Mouse (Mus musculus) MEL (cell line): ENCODE measurements around the gene Gramd2. TPM values are rescaled to one million over a fixed set of nuclear protein-coding genes. Genes with fewer than 3 reads are reported as not detected.
A peak's percentile ranks its signal among the peaks of the same experiment; 100 is the strongest.

ENCODE experiments used
- DNase-seq: peaks from one replicate; pipeline ENCODE4 v3.0.0; 2011; ENCODE audit warnings: low read depth, low spot score
- H3K27ac ChIP-seq: 2 replicates; pipeline ENCODE4 v1.5.1; 2012; ENCODE audit warnings: low read depth, mild to moderate bottlenecking, control low read depth, low read length, moderate library complexity; ENCODE audit not compliant: control insufficient read depth
- H3K27me3 ChIP-seq, 2 experiments: fragments of 150-350 bp in 1 of 2; sonication (generic) in 1 of 2; 2 replicates each; pipeline ENCODE4 v1.6.1; 2012; ENCODE audit warnings: low read length in 2 of 2, mild to moderate bottlenecking in 2 of 2, improper control_type of control experiment in 1 of 2, moderate library complexity in 1 of 2; ENCODE audit not compliant: insufficient read depth in 2 of 2, control insufficient read depth in 1 of 2
- H3K36me3 ChIP-seq, 2 experiments: 2 replicates each; pipeline ENCODE4 v1.6.1; 2012 to 2014; ENCODE audit warnings: low read length in 2 of 2, improper control_type of control experiment in 1 of 2, inconsistent platforms in 1 of 2, mild to moderate bottlenecking in 1 of 2; ENCODE audit not compliant: insufficient read depth in 2 of 2, control insufficient read depth in 1 of 2
- H3K4me1 ChIP-seq, 2 experiments: fragments of 150-350 bp in 1 of 2; sonication (generic) in 1 of 2; 2 replicates each; pipeline ENCODE4 v1.6.1; 2012; ENCODE audit warnings: low read length in 2 of 2, improper control_type of control experiment in 1 of 2, mild to moderate bottlenecking in 1 of 2; ENCODE audit not compliant: insufficient read depth in 2 of 2, control insufficient read depth in 1 of 2
- H3K4me3 ChIP-seq, 2 experiments: fragments of 150-350 bp in 1 of 2; sonication (generic) in 1 of 2; 2 replicates each; pipeline ENCODE4 v1.5.1; 2012; ENCODE audit warnings: low read depth in 2 of 2, low read length in 2 of 2, mild to moderate bottlenecking in 2 of 2, moderate library complexity in 2 of 2, control low read depth in 1 of 2, improper control_type of control experiment in 1 of 2; ENCODE audit not compliant: control insufficient read depth in 1 of 2, insufficient read depth in 1 of 2
- H3K79me2 ChIP-seq: 2 replicates; pipeline ENCODE4 v1.6.1; 2012; ENCODE audit warnings: mild to moderate bottlenecking, low read length, moderate library complexity; ENCODE audit not compliant: control insufficient read depth, poor library complexity, insufficient read depth
- H3K9ac ChIP-seq: 2 replicates; pipeline ENCODE4 v1.6.1; 2012; ENCODE audit warnings: low read depth, mild to moderate bottlenecking, control low read depth, low read length, moderate library complexity; ENCODE audit not compliant: control insufficient read depth, poor library complexity, severe bottlenecking
- H3K9me3 ChIP-seq: fragments of 150-350 bp; sonication (generic); replicated peaks from 2 replicates; pipeline ENCODE4 v1.6.1; 2012; ENCODE audit warnings: mild to moderate bottlenecking, low read length, improper control_type of control experiment, moderate library complexity; ENCODE audit not compliant: insufficient read depth
- BHLHE40 ChIP-seq: IDR thresholded peaks from 2 replicates; pipeline ENCODE4 v1.6.1; 2012; ENCODE audit warnings: low read depth, mild to moderate bottlenecking, inconsistent platforms, low read length, improper control_type of control experiment, borderline replicate concordance
- CTCF ChIP-seq, 3 experiments: IDR thresholded peaks in 2 of 3; conservative IDR thresholded peaks in 1 of 3; 2 replicates each; pipeline ENCODE4 v1.5.1; 2011 to 2012; ENCODE audit warnings: low read length in 3 of 3, low read depth in 2 of 3, mild to moderate bottlenecking in 2 of 3, improper control_type of control experiment in 1 of 3, inconsistent platforms in 1 of 3, mixed read lengths in 1 of 3, moderate library complexity in 1 of 3; ENCODE audit not compliant: control insufficient read depth in 1 of 3, insufficient read depth in 1 of 3, poor library complexity in 1 of 3, severe bottlenecking in 1 of 3
- EP300 ChIP-seq, 2 experiments: IDR thresholded peaks; 2 replicates each; pipeline ENCODE4 v1.6.1; 2011; ENCODE audit warnings: improper control_type of control experiment in 2 of 2, low read length in 2 of 2, low read depth in 1 of 2, mild to moderate bottlenecking in 1 of 2
- ETS1 ChIP-seq: IDR thresholded peaks from 2 replicates; pipeline ENCODE4 v1.6.1; 2012; ENCODE audit warnings: low read depth, mild to moderate bottlenecking, inconsistent platforms, low read length, improper control_type of control experiment, moderate library complexity
- GATA1 ChIP-seq: IDR thresholded peaks from 2 replicates; pipeline ENCODE4 v1.6.1; 2011; ENCODE audit warnings: low read depth, low read length, improper control_type of control experiment
- MAFK ChIP-seq: IDR thresholded peaks from 2 replicates; pipeline ENCODE4 v1.6.1; 2011; ENCODE audit warnings: low read depth, mild to moderate bottlenecking, low read length, improper control_type of control experiment, borderline replicate concordance
- MAZ ChIP-seq: IDR thresholded peaks from 2 replicates; pipeline ENCODE4 v1.6.1; 2012; ENCODE audit warnings: low read depth, mild to moderate bottlenecking, inconsistent platforms, low read length, improper control_type of control experiment
- MYB ChIP-seq: IDR thresholded peaks from 2 replicates; pipeline ENCODE4 v1.6.1; 2011; ENCODE audit warnings: mild to moderate bottlenecking, low read depth, low read length, improper control_type of control experiment
- MYC ChIP-seq: IDR thresholded peaks from 2 replicates; pipeline ENCODE4 v1.6.1; 2011; ENCODE audit warnings: low read depth, mild to moderate bottlenecking, low read length, improper control_type of control experiment, moderate library complexity
- POLR2A ChIP-seq, 2 experiments: IDR thresholded peaks; 2 replicates each; pipeline ENCODE4 v1.6.1; 2011 to 2012; ENCODE audit warnings: low read length in 2 of 2, mild to moderate bottlenecking in 2 of 2, control low read depth in 1 of 2, improper control_type of control experiment in 1 of 2, low read depth in 1 of 2, moderate library complexity in 1 of 2; ENCODE audit not compliant: control insufficient read depth in 1 of 2, insufficient read depth in 1 of 2, poor library complexity in 1 of 2
- POLR2AphosphoS2 ChIP-seq: IDR thresholded peaks from 2 replicates; pipeline ENCODE4 v1.6.1; 2011; ENCODE audit warnings: low read length, improper control_type of control experiment
- RCOR1 ChIP-seq: IDR thresholded peaks from 2 replicates; pipeline ENCODE4 v1.6.1; 2012; ENCODE audit warnings: low read depth, mild to moderate bottlenecking, inconsistent platforms, low read length, improper control_type of control experiment
- SIN3A ChIP-seq: IDR thresholded peaks from 2 replicates; pipeline ENCODE4 v1.6.1; 2012; ENCODE audit warnings: low read length, improper control_type of control experiment, inconsistent platforms
- TAL1 ChIP-seq: IDR thresholded peaks from 2 replicates; pipeline ENCODE4 v1.6.1; 2012; ENCODE audit warnings: mild to moderate bottlenecking, inconsistent platforms, low read length, moderate library complexity, mixed read lengths
- TCF12 ChIP-seq: IDR thresholded peaks from 2 replicates; pipeline ENCODE4 v1.6.1; 2014; ENCODE audit warnings: low read depth, mild to moderate bottlenecking, inconsistent platforms, low read length, improper control_type of control experiment, moderate library complexity
- USF1 ChIP-seq: IDR thresholded peaks from 2 replicates; pipeline ENCODE4 v1.6.1; 2014; ENCODE audit warnings: low read depth, mild to moderate bottlenecking, inconsistent platforms, low read length, improper control_type of control experiment, moderate library complexity
- ZMIZ1 ChIP-seq: IDR thresholded peaks from 2 replicates; pipeline ENCODE4 v1.6.1; 2012; ENCODE audit warnings: low read depth, mild to moderate bottlenecking, inconsistent platforms, low read length, improper control_type of control experiment, moderate library complexity
- polyA plus RNA-seq, 2 experiments: library from polyadenylated mRNA; stranded (reverse) in 1 of 2; unstranded in 1 of 2; fragments of >175 nt in 1 of 2; fragments of >200 nt in 1 of 2; gene quantifications; 2 replicates each; pipeline versions ENCODE4 v1.2.1 to v1.2.4; 2012; ENCODE audit warnings: low replicate concordance in 2 of 2, low read depth in 1 of 2; ENCODE audit not compliant: insufficient read length in 2 of 2, insufficient read depth in 1 of 2, missing spikeins in 1 of 2
- total RNA-seq: library from RNA; depleted of rRNA; stranded (reverse); fragments of 300-350 nt; gene quantifications from 2 replicates; pipeline ENCODE4 v1.2.3, GENCODE M21; 2012; rRNA removed

The Gramd2 gene
- total RNA-seq (not detected in 2 replicates), polyA plus RNA-seq (under 1 TPM in 1 of 2 experiments, not detected in 1; 0.04 TPM)

DNA sequence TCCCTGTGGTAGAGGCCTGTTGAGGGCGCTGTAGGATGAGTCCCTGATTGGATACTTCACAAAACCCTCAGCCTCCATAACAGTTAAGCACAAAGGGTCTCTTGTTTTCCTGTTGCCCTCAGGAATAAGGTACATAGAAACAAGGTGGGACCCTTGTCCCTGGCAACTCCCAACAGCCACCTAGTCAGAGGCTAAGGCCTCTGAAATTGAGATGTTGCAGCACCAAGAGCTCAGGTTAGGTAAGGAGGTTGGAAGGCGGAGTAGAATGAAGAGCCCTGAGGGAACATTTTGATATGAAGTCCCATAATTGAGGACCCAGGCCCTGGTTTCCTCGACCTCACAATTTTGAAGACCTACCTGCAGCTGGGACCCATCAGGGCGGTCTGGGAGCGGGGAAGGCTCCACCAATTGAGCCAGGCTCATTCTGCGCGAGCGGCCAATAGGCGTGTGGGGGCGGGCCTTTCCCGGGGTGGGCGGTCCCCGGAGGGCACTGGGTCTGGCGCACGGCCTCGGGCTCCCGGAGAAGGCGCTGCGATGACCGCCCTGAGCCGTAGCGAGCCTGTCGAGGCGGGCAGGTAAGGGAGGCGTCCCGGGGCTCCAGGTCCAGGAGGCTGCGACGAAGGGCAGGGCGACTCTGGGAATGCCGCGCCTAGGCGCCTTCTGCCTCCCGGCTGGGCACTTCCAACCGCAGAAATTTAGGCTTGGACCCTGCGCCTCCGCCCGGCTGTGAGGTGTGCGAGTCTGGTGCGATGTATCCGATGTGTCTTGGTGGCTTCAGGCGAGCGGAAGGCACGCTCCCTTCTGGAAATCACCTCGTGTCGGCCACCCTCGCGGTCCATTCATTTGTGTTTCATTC, at the start of gene Gramd2:
Gramd2 (plus strand) TSS at position 467 of the 856 bp plus-strand sequence.
- no peaks in the 10 kb centered on the region for H3K4me1 ChIP-seq
- H3K4me3 ChIP-seq, result no peak within 1 kb of the TSS
- peaks cover 1 to 2% of the 10 kb centered on the region in 2 experiments; a peak in 2 of 4 replicates for H3K27me3 ChIP-seq
- TF ChIP-seq ZMIZ1 (peak; percentile 91), ETS1 (no peak), POLR2AphosphoS2 (peak; percentile 69), SIN3A (no peak; the same call in 1 of the 2 replicates), POLR2A (IDR thresholded peaks at IDR 0.05; ENCODE audit: control insufficient read depth in 1 of 2, insufficient read depth in 1 of 2, low read depth in 1 of 2, low read length in 2 of 2, poor library complexity in 1 of 2) (peak in 1 of 2 experiments; percentile 50; a peak in 1 of 4 replicates), CTCF (IDR thresholded peaks at IDR 0.05 in 2 of 3, conservative IDR thresholded peaks at IDR 0.05 in 1 of 3; ENCODE audit: control insufficient read depth in 1 of 3, insufficient read depth in 1 of 3, low read depth in 2 of 3, low read length in 3 of 3, poor library complexity in 1 of 3, severe bottlenecking in 1 of 3) (peak in 1 of 3 experiments; percentile 24; a peak in 1 of 6 replicates)
- DNase-seq, result peak; percentile 68
- no peaks in the 10 kb centered on the region for H3K79me2 ChIP-seq
- H3K36me3 ChIP-seq, result peaks cover 0 to 2% of the 10 kb centered on the region in 2 experiments; a peak in 1 of 4 replicates
- no peak within 1 kb of the TSS for H3K9ac ChIP-seq
- H3K9me3 ChIP-seq, result no peaks in the 10 kb centered on the region
- H3K27ac ChIP-seq, result no peak within 1 kb of the TSS

DNA sequence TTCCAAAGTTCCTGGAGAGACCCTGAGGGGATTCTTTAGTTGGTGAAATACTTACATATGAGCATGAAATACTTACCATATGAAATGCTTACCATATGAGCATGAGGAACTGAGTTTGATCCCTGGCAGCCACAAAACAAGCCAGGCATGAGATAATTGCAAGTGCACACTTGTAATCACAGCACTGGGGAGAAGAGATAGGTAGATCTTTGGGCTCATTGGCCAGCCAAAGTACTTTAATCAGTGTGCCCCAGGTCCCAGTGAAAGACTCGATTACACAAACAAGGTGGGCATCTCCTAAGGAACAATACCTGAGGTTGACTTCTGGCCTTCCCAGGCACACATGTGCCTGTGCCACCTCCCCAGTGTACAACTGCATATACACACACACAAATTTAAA, 41.6 kb upstream of the Gramd2 start:
- no peak for TF ChIP-seq MAZ
- no peak for TF ChIP-seq MYB
- TF ChIP-seq BHLHE40, result peak; percentile 91
- TF ChIP-seq SIN3A, result peak; percentile 61
- TF ChIP-seq GATA1, result peak; percentile 96
- peak; percentile 36; the same call in 1 of the 2 replicates for TF ChIP-seq MAFK
- TF ChIP-seq TAL1, result peak; percentile 84
- peak; percentile 91 to 93 for TF ChIP-seq EP300 (IDR thresholded peaks at IDR 0.05; ENCODE audit: low read depth in 1 of 2, low read length in 2 of 2)
- 0 out of 2 replicates have a peak, but pooled peaks have one; percentile 65 for TF ChIP-seq MYC
- TF ChIP-seq TCF12, result peak; percentile 95
- no peak for TF ChIP-seq USF1
- peak; percentile 81 for TF ChIP-seq ETS1
- TF ChIP-seq RCOR1, result peak; percentile 97
- Histone ChIP-seq H3K36me3 (peaks cover 13 to 25% of the 10 kb centered on the region in 2 experiments), H3K4me1 (peaks cover 11 to 13% of the 10 kb centered on the region in 2 experiments), H3K4me3 (no peak overlapping the region), H3K27ac (peak overlapping the region; percentile 49), H3K9ac (no peak overlapping the region), H3K9me3 (no peaks in the 10 kb centered on the region), H3K27me3 (no peaks in the 10 kb centered on the region), H3K79me2 (no peaks in the 10 kb centered on the region)
- DNase-seq, result peak; percentile 82
